Mouse (Mus musculus) frontal cortex, postnatal 25 days (tissue): ENCODE data around the gene Ppp1r18.

Experiments used
- DNase-seq, 2 experiments: peaks; one replicate each; pipeline ENCODE4 v3.0.0; 2022; ENCODE audit warnings: low spot score in 2 of 2

Ppp1r18 gene

GRCm38 (mm10) chr17:35909919-35910369 lies 44.6 kb downstream of the Ppp1r18 start, which contains the start of gene Atat1:
Atat1 (minus strand) TSS chr17:35910075.
- DNase-seq, result peak; percentile 92 to 93

GRCm38 (mm10) chr17:35914975-35915374 lies 49.6 kb downstream of the Ppp1r18 start:
- DNase-seq, result no peak

GRCm38 (mm10) chr17:35915538-35916296 lies 50.3 kb downstream of the Ppp1r18 start:
- no peak for DNase-seq

GRCm38 (mm10) chr17:35916297-35917142 lies 51.1 kb downstream of the Ppp1r18 start, which contains the start of the genes Mrps18b and Ppp1r10:
Mrps18b (minus strand) TSS chr17:35916389.
Ppp1r10 (plus strand) TSS chr17:35916434.
- peak; percentile 97 to 99 for DNase-seq

- no peak for DNase-seq
These were observed 51.7 kb downstream of the Ppp1r18 start for GRCm38 (mm10) chr17:35917143-35917462.

GRCm38 (mm10) chr17:35917463-35918251 lies 52.3 kb downstream of the Ppp1r18 start:
- no peak for DNase-seq

- DNase-seq, result no peak
These were observed 53.1 kb downstream of the Ppp1r18 start for GRCm38 (mm10) chr17:35918276-35919059.

- peak; percentile 70 to 85 for DNase-seq
These were observed 53.8 kb downstream of the Ppp1r18 start for GRCm38 (mm10) chr17:35919060-35919715.

- DNase-seq, result no peak
These were observed 54.5 kb downstream of the Ppp1r18 start for GRCm38 (mm10) chr17:35919864-35920301.

- DNase-seq, result peak in 1 of 2 experiments; percentile 6
These were observed 55.0 kb downstream of the Ppp1r18 start for GRCm38 (mm10) chr17:35920384-35920783.

GRCm38 (mm10) chr17:35920862-35921562 lies 55.6 kb downstream of the Ppp1r18 start:
- peak in 1 of 2 experiments; percentile 18 for DNase-seq

GRCm38 (mm10) chr17:35921710-35922109 lies 56.3 kb downstream of the Ppp1r18 start:
- DNase-seq, result no peak

- DNase-seq, result no peak
These were observed 57.2 kb downstream of the Ppp1r18 start for GRCm38 (mm10) chr17:35922566-35922965.

GRCm38 (mm10) chr17:35923281-35923680 lies 57.9 kb downstream of the Ppp1r18 start:
- no peak for DNase-seq
